Mouse (Mus musculus): Measurements from ENCODE around the gene Gm21812.
"Not testable (repeated sequence)": the region's sequence is repeated elsewhere in the genome, so short reads cannot be mapped to it uniquely, and the experiment has no call there.

Gene Gm21812

GRCm38 (mm10) chrY:9347084-9347483, at the start of gene Gm21812:
Gene Gm21812, minus strand, starts transcription at chrY:9347184.
- not testable (repeated sequence) for DNase-seq (ENCODE audit: low read depth, low spot score)

All from c-Kit-negative CD71-positive TER-119-positive erythroid progenitor cells, embryonic 14.5 days (primary cell).